Mouse (Mus musculus): ENCODE measurements around the gene Schip1. TPM values are rescaled to one million over a fixed set of nuclear protein-coding genes. Genes with fewer than 3 reads are reported as not detected.

Schip1 gene
- polyA plus RNA-seq, 1 experiment: 29.5 TPM

DNA sequence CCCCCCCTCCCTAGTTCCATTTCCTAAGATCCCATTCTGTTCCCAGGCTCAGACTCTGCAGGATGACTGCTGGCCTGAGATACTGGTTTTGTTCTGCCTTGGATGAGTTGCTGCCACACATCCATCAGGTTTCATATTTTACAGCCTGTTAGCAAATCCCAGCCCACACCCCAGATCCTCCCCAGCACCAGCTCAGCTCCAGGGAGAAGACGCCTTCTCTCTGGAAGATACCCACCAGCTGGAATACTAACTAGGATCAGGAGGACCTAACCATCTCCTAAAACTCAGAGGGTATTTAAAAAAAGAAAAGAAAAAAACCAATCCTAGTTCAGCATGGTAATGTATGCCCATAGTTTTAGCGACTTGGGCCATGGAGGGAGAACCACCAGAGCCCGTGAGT is 585.6 kb downstream of the Schip1 start:
- Histone ChIP-seq H3K4me3 (replicated peaks; ENCODE audit: extremely low read depth, low read depth, low read length) (no peak overlapping the region), H3K4me1 (ENCODE audit: control insufficient read depth, insufficient read depth, low read length) (no peaks in the 10 kb centered on the region)
- DNase-seq: no peak
- TF ChIP-seq POLR2A (IDR thresholded peaks at IDR 0.05; ENCODE audit: borderline replicate concordance, extremely low read depth, low read depth, low read length) (no peak), CTCF (IDR thresholded peaks at IDR 0.05; ENCODE audit: insufficient read depth, low read length) (no peak)
- WGBS: 91% methylated on average over 3 of the region's 3 CpGs

DNA sequence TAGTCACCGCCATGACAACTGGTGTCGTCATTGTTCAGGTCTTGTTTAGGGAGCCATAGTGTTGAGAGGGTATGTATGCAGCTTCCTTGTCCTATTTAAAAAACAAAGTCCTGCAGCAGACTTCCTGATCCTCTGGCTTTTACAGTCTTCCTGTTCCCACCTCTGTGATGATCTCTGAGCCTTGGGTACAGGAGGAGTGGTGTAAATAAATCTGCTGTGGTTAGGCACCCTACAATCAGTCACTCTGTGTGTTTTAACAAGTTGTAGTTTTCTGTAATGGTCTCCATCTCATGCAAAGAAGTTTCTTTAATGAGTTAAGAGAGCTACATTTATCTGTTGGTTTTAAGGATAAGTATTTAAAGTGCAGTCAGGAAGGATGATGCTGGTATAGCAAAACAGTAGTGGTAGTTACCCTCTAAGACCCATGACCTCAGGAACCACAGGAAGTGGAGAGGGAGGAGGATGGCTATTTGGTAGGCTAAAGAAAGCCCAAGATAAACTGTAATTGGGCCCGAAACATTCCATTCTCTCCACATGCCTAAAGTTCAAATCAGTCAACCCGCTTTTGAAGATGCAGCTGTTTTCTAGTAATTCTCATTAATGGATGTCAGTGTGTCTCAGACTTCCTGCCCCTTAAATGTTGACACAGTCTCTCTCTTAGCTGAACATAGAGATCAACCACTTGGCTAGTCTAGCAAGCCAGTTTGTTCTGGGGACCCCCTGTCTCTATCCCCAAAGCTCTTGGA is 592.2 kb downstream of the Schip1 start:
- no peak for DNase-seq
- Histone ChIP-seq H3K4me1 (ENCODE audit: control insufficient read depth, insufficient read depth, low read length) (no peaks in the 10 kb centered on the region; the same call in 1 of the 2 replicates), H3K4me3 (replicated peaks; ENCODE audit: extremely low read depth, low read depth, low read length) (no peak overlapping the region)
- WGBS: 63% methylated on average over 4 of the region's 4 CpGs
- TF ChIP-seq POLR2A (IDR thresholded peaks at IDR 0.05; ENCODE audit: borderline replicate concordance, extremely low read depth, low read depth, low read length): no peak
- no peak for TF ChIP-seq CTCF (IDR thresholded peaks at IDR 0.05; ENCODE audit: insufficient read depth, low read length)

DNA sequence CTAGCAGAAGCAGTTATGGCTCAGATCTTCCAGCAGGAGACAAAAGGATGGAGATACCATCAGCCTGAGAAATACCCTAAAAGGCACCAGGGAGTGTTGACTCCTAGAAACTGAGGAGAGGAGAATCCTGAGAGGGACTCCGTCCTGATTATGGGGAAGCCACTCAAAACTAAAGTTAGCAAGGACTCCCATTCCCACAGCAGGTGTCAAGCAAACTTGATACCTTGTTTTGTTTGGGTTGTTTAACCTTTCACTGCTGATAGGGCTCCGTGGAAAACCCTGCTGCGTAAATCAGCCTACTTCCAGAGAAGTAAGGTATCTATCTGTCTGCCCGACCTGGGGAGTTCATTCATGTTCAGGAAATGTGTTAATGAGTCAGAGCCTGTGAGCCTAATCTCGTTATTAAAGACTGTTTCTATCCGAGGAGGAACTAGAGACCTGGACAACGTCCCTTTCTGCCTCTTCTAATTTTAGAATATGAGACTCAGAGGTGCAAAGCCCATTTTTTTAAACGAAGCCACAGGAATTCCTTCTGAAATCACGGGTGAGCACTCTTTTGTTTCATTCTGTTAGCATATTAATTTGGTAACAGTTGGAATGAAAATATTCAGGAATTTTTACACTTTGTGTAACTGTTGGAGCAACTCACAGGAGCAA is 593.1 kb downstream of the Schip1 start:
- no peak for DNase-seq
- Histone ChIP-seq H3K4me3 (replicated peaks; ENCODE audit: extremely low read depth, low read depth, low read length) (no peak overlapping the region), H3K4me1 (ENCODE audit: control insufficient read depth, insufficient read depth, low read length) (no peaks in the 10 kb centered on the region; the same call in 1 of the 2 replicates)
- 30% methylated on average over 9 of the region's 9 CpGs for WGBS
- TF ChIP-seq POLR2A (IDR thresholded peaks at IDR 0.05; ENCODE audit: borderline replicate concordance, extremely low read depth, low read depth, low read length): no peak
- TF ChIP-seq CTCF (IDR thresholded peaks at IDR 0.05; ENCODE audit: insufficient read depth, low read length): no peak

DNA sequence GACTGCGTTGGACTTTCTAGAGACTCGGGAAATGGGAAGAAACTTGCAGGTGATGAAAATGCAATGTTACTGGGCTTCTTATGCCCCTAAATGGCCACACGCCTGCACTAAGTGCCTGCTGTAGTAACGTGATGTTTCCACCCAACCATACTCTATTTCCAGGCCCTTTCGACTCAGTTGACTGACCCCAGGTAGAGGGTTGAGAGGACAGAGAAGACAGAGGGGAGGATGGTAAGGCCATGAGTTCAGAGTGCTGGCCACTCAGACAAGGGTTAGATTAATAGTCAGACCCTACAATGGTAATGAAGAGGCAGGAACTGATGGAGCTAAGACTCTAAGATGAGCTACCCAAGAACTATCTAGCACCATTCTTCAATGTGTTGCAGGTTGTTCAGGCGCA is 595.4 kb downstream of the Schip1 start:
- DNase-seq: no peak
- no peak for TF ChIP-seq CTCF (IDR thresholded peaks at IDR 0.05; ENCODE audit: insufficient read depth, low read length)
- no peak for TF ChIP-seq POLR2A (IDR thresholded peaks at IDR 0.05; ENCODE audit: borderline replicate concordance, extremely low read depth, low read depth, low read length)
- H3K4me3 ChIP-seq (replicated peaks; ENCODE audit: extremely low read depth, low read depth, low read length): no peak overlapping the region
- no peaks in the 10 kb centered on the region; the same call in 1 of the 2 replicates for H3K4me1 ChIP-seq (ENCODE audit: control insufficient read depth, insufficient read depth, low read length)
- WGBS: 98% methylated on average over 6 of the region's 6 CpGs

DNA sequence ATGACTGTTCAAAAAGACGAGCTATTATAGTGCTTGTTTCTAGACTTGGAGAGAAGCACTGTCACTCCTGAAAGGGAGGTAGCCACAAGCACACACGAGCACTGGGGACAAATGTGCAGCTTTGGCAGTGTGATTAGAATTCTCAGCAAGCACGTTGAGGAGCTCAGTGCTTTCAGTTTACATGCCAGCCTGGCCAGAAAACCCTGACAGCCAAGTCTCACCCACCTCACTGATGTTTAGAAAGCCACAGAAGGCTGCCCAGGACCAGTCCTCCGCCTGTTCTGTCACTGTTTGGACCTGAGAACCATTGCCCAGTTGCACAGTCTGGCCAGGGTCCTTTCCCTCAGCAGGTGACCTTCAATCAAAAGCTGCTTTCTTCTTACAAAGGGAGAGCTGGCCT is 595.9 kb downstream of the Schip1 start:
- TF ChIP-seq POLR2A (IDR thresholded peaks at IDR 0.05; ENCODE audit: borderline replicate concordance, extremely low read depth, low read depth, low read length): no peak
- TF ChIP-seq CTCF (IDR thresholded peaks at IDR 0.05; ENCODE audit: insufficient read depth, low read length): no peak

DNA sequence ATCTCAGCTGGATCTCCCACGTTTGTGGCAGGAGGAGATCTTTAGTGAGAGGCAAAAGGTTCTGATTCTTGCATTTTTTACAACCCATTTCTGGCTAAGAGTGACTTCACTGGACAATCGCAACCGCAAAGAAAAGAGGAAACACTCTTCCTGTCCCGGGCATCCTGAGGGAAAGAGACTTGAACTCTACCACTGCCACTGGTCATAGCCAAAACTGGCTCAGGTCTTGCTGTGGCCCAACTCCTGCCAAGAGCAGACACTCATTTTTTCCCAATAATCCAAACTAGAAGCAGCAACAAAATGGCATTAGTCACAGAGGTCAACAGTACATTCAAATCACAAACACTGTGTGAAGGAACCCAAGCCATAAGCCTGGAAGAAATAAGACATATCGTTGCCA is 597.8 kb downstream of the Schip1 start:
- 46% methylated on average over 5 of the region's 5 CpGs for WGBS
- DNase-seq: no peak
- no peaks in the 10 kb centered on the region; the same call in 1 of the 2 replicates for H3K4me1 ChIP-seq (ENCODE audit: control insufficient read depth, insufficient read depth, low read length)
- no peak for TF ChIP-seq CTCF (IDR thresholded peaks at IDR 0.05; ENCODE audit: insufficient read depth, low read length)
- no peak for TF ChIP-seq POLR2A (IDR thresholded peaks at IDR 0.05; ENCODE audit: borderline replicate concordance, extremely low read depth, low read depth, low read length)
- no peak overlapping the region for H3K4me3 ChIP-seq (replicated peaks; ENCODE audit: extremely low read depth, low read depth, low read length)

More for the DNA sequence above, 595.9 kb downstream of the Schip1 start:
- Histone ChIP-seq H3K4me1 (ENCODE audit: control insufficient read depth, insufficient read depth, low read length) (no peaks in the 10 kb centered on the region; the same call in 1 of the 2 replicates), H3K4me3 (replicated peaks; ENCODE audit: extremely low read depth, low read depth, low read length) (no peak overlapping the region)
- WGBS: 49% methylated on average over 4 of the region's 4 CpGs
- no peak for DNase-seq

DNA sequence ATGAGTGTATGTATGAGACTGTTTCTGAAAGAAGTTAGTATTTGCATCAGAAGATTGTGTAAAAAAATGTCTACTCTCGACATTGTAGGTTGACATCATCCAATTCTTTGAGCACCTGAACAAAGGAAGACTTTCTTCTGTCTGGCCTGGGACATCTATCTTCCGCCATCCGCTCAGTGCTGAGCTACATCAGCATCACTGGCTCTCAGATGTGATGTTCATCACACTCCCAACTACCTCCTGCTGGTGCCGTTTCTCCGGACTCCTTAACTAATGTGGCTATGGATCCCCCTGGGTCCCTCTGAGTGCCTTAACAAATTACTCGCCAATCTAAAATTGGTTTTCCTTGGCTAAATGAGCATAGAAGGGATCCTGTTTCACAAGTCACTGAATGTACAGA is 599.7 kb downstream of the Schip1 start:
- no peak for TF ChIP-seq POLR2A (IDR thresholded peaks at IDR 0.05; ENCODE audit: borderline replicate concordance, extremely low read depth, low read depth, low read length)
- no peak for TF ChIP-seq CTCF (IDR thresholded peaks at IDR 0.05; ENCODE audit: insufficient read depth, low read length)
- no peak for DNase-seq
- Histone ChIP-seq H3K4me3 (replicated peaks; ENCODE audit: extremely low read depth, low read depth, low read length) (no peak overlapping the region), H3K4me1 (ENCODE audit: control insufficient read depth, insufficient read depth, low read length) (no peaks in the 10 kb centered on the region; the same call in 1 of the 2 replicates)
- WGBS: 92% methylated on average over 6 of the region's 6 CpGs

DNA sequence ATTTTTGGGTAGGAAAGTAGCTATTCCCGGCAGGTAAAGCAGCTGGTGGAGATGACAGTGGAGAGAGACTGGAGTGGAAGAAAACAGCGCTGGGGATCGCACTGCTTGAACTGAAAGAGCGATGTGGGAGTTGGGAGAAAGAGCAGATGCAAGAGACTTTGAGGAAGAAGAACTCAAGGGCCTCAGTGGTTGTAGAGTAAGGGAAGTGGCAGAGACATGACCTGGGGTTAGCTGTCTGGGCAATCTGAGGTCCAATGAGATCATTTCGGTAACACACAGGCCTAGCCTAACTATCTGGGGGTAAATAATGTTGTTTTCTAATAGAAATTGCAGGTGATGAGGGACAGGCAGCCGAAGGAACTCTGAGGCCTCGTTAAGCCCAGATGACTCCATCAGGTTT is 601.8 kb downstream of the Schip1 start:
- no peak for DNase-seq
- TF ChIP-seq POLR2A (IDR thresholded peaks at IDR 0.05; ENCODE audit: borderline replicate concordance, extremely low read depth, low read depth, low read length) (no peak), CTCF (IDR thresholded peaks at IDR 0.05; ENCODE audit: insufficient read depth, low read length) (no peak)
- WGBS: 79% methylated on average over 7 of the region's 7 CpGs

DNA sequence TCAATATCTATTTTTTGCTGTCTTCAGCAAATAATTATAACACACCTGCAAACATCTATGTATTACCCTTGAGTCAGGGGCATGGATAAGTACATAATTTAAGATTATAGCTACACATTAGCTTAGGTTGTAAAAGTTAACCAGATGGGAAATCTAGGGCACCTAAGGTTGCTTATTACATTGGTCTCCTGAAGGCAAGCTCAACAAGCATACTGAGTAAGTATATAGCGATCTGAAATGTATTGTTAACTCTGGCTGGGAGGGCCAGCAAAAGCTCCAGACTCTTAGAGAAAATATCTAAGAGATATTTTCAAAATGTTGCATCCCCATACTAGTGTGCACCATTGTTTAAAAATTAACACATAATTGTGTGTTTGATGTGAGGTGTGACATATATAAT is 603.2 kb downstream of the Schip1 start:
- TF ChIP-seq POLR2A (IDR thresholded peaks at IDR 0.05; ENCODE audit: borderline replicate concordance, extremely low read depth, low read depth, low read length) (no peak), CTCF (IDR thresholded peaks at IDR 0.05; ENCODE audit: insufficient read depth, low read length) (no peak)
- WGBS: 92% methylated on average over 1 of the region's 1 CpGs
- Histone ChIP-seq H3K4me3 (replicated peaks; ENCODE audit: extremely low read depth, low read depth, low read length) (no peak overlapping the region), H3K4me1 (ENCODE audit: control insufficient read depth, insufficient read depth, low read length) (no peaks in the 10 kb centered on the region)
- DNase-seq: no peak

More for the DNA sequence above, 601.8 kb downstream of the Schip1 start:
- Histone ChIP-seq H3K4me3 (replicated peaks; ENCODE audit: extremely low read depth, low read depth, low read length) (no peak overlapping the region), H3K4me1 (ENCODE audit: control insufficient read depth, insufficient read depth, low read length) (no peaks in the 10 kb centered on the region)

Data from lung, adult 2 months (tissue).